Mouse (Mus musculus): ENCODE results near the gene Il2ra. TPM values are rescaled to one million over a fixed set of nuclear protein-coding genes. Genes with fewer than 3 reads are reported as not detected.

Il2ra gene
- polyA plus RNA-seq, 1 experiment, result not detected

GRCm38 (mm10) chr2:11664806-11665205, 22.2 kb downstream of the Il2ra start:
- Histone ChIP-seq H3K4me2 (ENCODE audit: low read depth) (no peak overlapping the region), H3K36me3 (ENCODE audit: control insufficient read depth, insufficient read depth) (no peaks in the 10 kb centered on the region), H3K27me3 (ENCODE audit: control insufficient read depth, insufficient read depth, insufficient read length) (no peaks in the 10 kb centered on the region), H3K79me2 (ENCODE audit: control insufficient read depth, insufficient read depth) (no peaks in the 10 kb centered on the region), H3K4me3 (no peak overlapping the region), H3ac (ENCODE audit: control insufficient read depth, insufficient read length) (no peak overlapping the region)
- TF ChIP-seq SRF (IDR thresholded peaks at IDR 0.05; ENCODE audit: control insufficient read depth, insufficient read length, low read depth) (no peak), POLR2AphosphoS2 (IDR thresholded peaks at IDR 0.05; ENCODE audit: insufficient read length, low read depth) (no peak), TCF3 (IDR thresholded peaks at IDR 0.05; ENCODE audit: insufficient read length, low read depth) (no peak), E2F4 (IDR thresholded peaks at IDR 0.05; ENCODE audit: insufficient read depth) (no peak), USF1 (IDR thresholded peaks at IDR 0.05; ENCODE audit: low read depth) (no peak), TCF12 (IDR thresholded peaks at IDR 0.05; ENCODE audit: insufficient read depth, poor library complexity, severe bottlenecking) (no peak), MAX (IDR thresholded peaks at IDR 0.05; ENCODE audit: low read depth) (no peak)

- no peak overlapping the region for H3K4me2 ChIP-seq (ENCODE audit: low read depth)
- no peak overlapping the region for H3K4me3 ChIP-seq
- no peaks in the 10 kb centered on the region for H3K36me3 ChIP-seq (ENCODE audit: control insufficient read depth, insufficient read depth)
- TF ChIP-seq USF1 (IDR thresholded peaks at IDR 0.05; ENCODE audit: low read depth) (no peak), CEBPB (IDR thresholded peaks at IDR 0.05; ENCODE audit: insufficient read depth, poor library complexity, severe bottlenecking) (no peak), POLR2AphosphoS2 (IDR thresholded peaks at IDR 0.05; ENCODE audit: insufficient read length, low read depth) (no peak), MAX (IDR thresholded peaks at IDR 0.05; ENCODE audit: low read depth) (no peak), TCF12 (IDR thresholded peaks at IDR 0.05; ENCODE audit: insufficient read depth, poor library complexity, severe bottlenecking) (no peak), MYOG (IDR thresholded peaks at IDR 0.05; ENCODE audit: control insufficient read depth in 1 of 3, insufficient read depth in 1 of 3, insufficient read length in 2 of 3, low read depth in 2 of 3) (no peak), TCF3 (IDR thresholded peaks at IDR 0.05; ENCODE audit: insufficient read length, low read depth) (no peak), SRF (IDR thresholded peaks at IDR 0.05; ENCODE audit: control insufficient read depth, insufficient read length, low read depth) (no peak), E2F4 (IDR thresholded peaks at IDR 0.05; ENCODE audit: insufficient read depth) (no peak), REST (IDR thresholded peaks at IDR 0.05; ENCODE audit: insufficient read depth, insufficient read length) (no peak), POLR2A (IDR thresholded peaks at IDR 0.05; ENCODE audit: insufficient read length, low read depth) (no peak), MYOD1 (IDR thresholded peaks at IDR 0.05; ENCODE audit: control insufficient read depth in 1 of 3, insufficient read length in 2 of 3, low read depth in 2 of 3) (no peak)
- H3K79me2 ChIP-seq (ENCODE audit: control insufficient read depth, insufficient read depth), result no peaks in the 10 kb centered on the region
- no peaks in the 10 kb centered on the region for H3K27me3 ChIP-seq (ENCODE audit: control insufficient read depth, insufficient read depth, insufficient read length)
- H3ac ChIP-seq (ENCODE audit: control insufficient read depth, insufficient read length), result no peak overlapping the region
These were observed 22.7 kb downstream of the Il2ra start for GRCm38 (mm10) chr2:11665326-11665725.

- Histone ChIP-seq H3K36me3 (ENCODE audit: control insufficient read depth, insufficient read depth) (no peaks in the 10 kb centered on the region), H3K4me2 (ENCODE audit: low read depth) (no peak overlapping the region), H3K4me3 (no peak overlapping the region), H3K79me2 (ENCODE audit: control insufficient read depth, insufficient read depth) (no peaks in the 10 kb centered on the region), H3ac (ENCODE audit: control insufficient read depth, insufficient read length) (no peak overlapping the region), H3K27me3 (ENCODE audit: control insufficient read depth, insufficient read depth, insufficient read length) (no peaks in the 10 kb centered on the region)
- TF ChIP-seq E2F4 (IDR thresholded peaks at IDR 0.05; ENCODE audit: insufficient read depth) (no peak), MAX (IDR thresholded peaks at IDR 0.05; ENCODE audit: low read depth) (no peak), TCF3 (IDR thresholded peaks at IDR 0.05; ENCODE audit: insufficient read length, low read depth) (no peak), POLR2AphosphoS2 (IDR thresholded peaks at IDR 0.05; ENCODE audit: insufficient read length, low read depth) (no peak), REST (IDR thresholded peaks at IDR 0.05; ENCODE audit: insufficient read depth, insufficient read length) (no peak), CEBPB (IDR thresholded peaks at IDR 0.05; ENCODE audit: insufficient read depth, poor library complexity, severe bottlenecking) (no peak), POLR2A (IDR thresholded peaks at IDR 0.05; ENCODE audit: insufficient read length, low read depth) (no peak), MYOG (IDR thresholded peaks at IDR 0.05; ENCODE audit: control insufficient read depth in 1 of 3, insufficient read depth in 1 of 3, insufficient read length in 2 of 3, low read depth in 2 of 3) (no peak), MYOD1 (IDR thresholded peaks at IDR 0.05; ENCODE audit: control insufficient read depth in 1 of 3, insufficient read length in 2 of 3, low read depth in 2 of 3) (no peak), SRF (IDR thresholded peaks at IDR 0.05; ENCODE audit: control insufficient read depth, insufficient read length, low read depth) (no peak), USF1 (IDR thresholded peaks at IDR 0.05; ENCODE audit: low read depth) (no peak), TCF12 (IDR thresholded peaks at IDR 0.05; ENCODE audit: insufficient read depth, poor library complexity, severe bottlenecking) (no peak)
These were observed 29.5 kb downstream of the Il2ra start for GRCm38 (mm10) chr2:11672144-11672543.

- Histone ChIP-seq H3ac (ENCODE audit: control insufficient read depth, insufficient read length) (no peak overlapping the region), H3K79me2 (ENCODE audit: control insufficient read depth, insufficient read depth) (no peaks in the 10 kb centered on the region), H3K27me3 (ENCODE audit: control insufficient read depth, insufficient read depth, insufficient read length) (peaks cover 24% of the 10 kb centered on the region), H3K4me3 (no peak overlapping the region), H3K4me2 (ENCODE audit: low read depth) (no peak overlapping the region), H3K36me3 (ENCODE audit: control insufficient read depth, insufficient read depth) (no peaks in the 10 kb centered on the region)
- no peak for TF ChIP-seq MYOG (IDR thresholded peaks at IDR 0.05; ENCODE audit: control insufficient read depth in 1 of 3, insufficient read depth in 1 of 3, insufficient read length in 2 of 3, low read depth in 2 of 3)
- TF ChIP-seq POLR2A (IDR thresholded peaks at IDR 0.05; ENCODE audit: insufficient read length, low read depth), result no peak
- no peak for TF ChIP-seq CEBPB (IDR thresholded peaks at IDR 0.05; ENCODE audit: insufficient read depth, poor library complexity, severe bottlenecking)
- TF ChIP-seq POLR2AphosphoS2 (IDR thresholded peaks at IDR 0.05; ENCODE audit: insufficient read length, low read depth), result no peak
- no peak for TF ChIP-seq MAX (IDR thresholded peaks at IDR 0.05; ENCODE audit: low read depth)
- no peak for TF ChIP-seq TCF3 (IDR thresholded peaks at IDR 0.05; ENCODE audit: insufficient read length, low read depth)
- TF ChIP-seq E2F4 (IDR thresholded peaks at IDR 0.05; ENCODE audit: insufficient read depth), result no peak
These were observed 37.0 kb downstream of the Il2ra start for GRCm38 (mm10) chr2:11679626-11680025.

GRCm38 (mm10) chr2:11682712-11683111, 40.1 kb downstream of the Il2ra start:
- Histone ChIP-seq H3K4me3 (no peak overlapping the region), H3K36me3 (ENCODE audit: control insufficient read depth, insufficient read depth) (no peaks in the 10 kb centered on the region), H3K4me2 (ENCODE audit: low read depth) (no peak overlapping the region), H3K79me2 (ENCODE audit: control insufficient read depth, insufficient read depth) (no peaks in the 10 kb centered on the region), H3K27me3 (ENCODE audit: control insufficient read depth, insufficient read depth, insufficient read length) (peaks cover 26% of the 10 kb centered on the region), H3ac (ENCODE audit: control insufficient read depth, insufficient read length) (no peak overlapping the region)
- TF ChIP-seq USF1 (IDR thresholded peaks at IDR 0.05; ENCODE audit: low read depth), result no peak
- no peak for TF ChIP-seq MYOG (IDR thresholded peaks at IDR 0.05; ENCODE audit: control insufficient read depth in 1 of 3, insufficient read depth in 1 of 3, insufficient read length in 2 of 3, low read depth in 2 of 3)
- TF ChIP-seq TCF3 (IDR thresholded peaks at IDR 0.05; ENCODE audit: insufficient read length, low read depth), result no peak
